Mouse (Mus musculus) Patski (cell line): ENCODE results near the gene Tefm. TPM values are rescaled to one million over a fixed set of nuclear protein-coding genes. Genes with fewer than 3 reads are reported as not detected.

Experiments used
- ATAC-seq: fragments of 100-300 bp; one replicate; pipeline ENCODE4 v1.8.0; 2021
- CTCF ChIA-PET: fragments of 350-600 bp; sonication (Branson Sonifier 250); formaldehyde crosslinking; loops from one replicate; lab custom pipeline; 2022; ENCODE audit warnings: inconsistent platforms; lab: Charles Lee
- POLR2A ChIA-PET: fragments of 350-600 bp; sonication (Branson Sonifier 250); formaldehyde crosslinking; loops from one replicate; lab custom pipeline; 2022; ENCODE audit warnings: antibody characterized with exemption, inconsistent platforms; lab: Charles Lee
- DNase-seq: peaks from one replicate; pipeline ENCODE4 v3.0.0-alpha.2; 2011; ENCODE audit warnings: low read depth, low spot score
- H3K27me3 ChIP-seq: fragments of 371-371 bp; one replicate; pipeline ENCODE4 v1.5.1; 2021
- CTCF ChIP-seq: fragments of 100-300 bp; IDR thresholded peaks from one replicate; pipeline ENCODE4 v1.5.1; 2021
- in situ Hi-C: fragments of 300-500 bp; cut with MboI; formaldehyde crosslinking; loops from 3 replicates; pipeline ENCODE4 v1.11.1; 2018; ENCODE audit warnings: low pct_unique_long_range_greater_than_20kb, mixed read lengths
- polyA plus RNA-seq: library from polyadenylated mRNA; unstranded; gene quantifications from one replicate; pipeline ENCODE4 v1.2.3, GENCODE M21; 2021

The Tefm gene
- polyA plus RNA-seq, 1 experiment from 2014 or later, result 26.0 TPM

GRCm38 (mm10) chr11:80176911-80177895 lies 35.2 kb upstream of the Tefm start:
- H3K27me3 ChIP-seq, result no peaks in the 10 kb centered on the region
- no peak for ATAC-seq
- TF ChIP-seq CTCF, result no peak
- in situ Hi-C loops, result no loop called here
- DNase-seq, result no peak
- POLR2A ChIA-PET, result interaction anchor here (0.6 to 0.7 kb wide), 2 partner anchors 38 to 40 kb away, joined by 3 read pairs; no protein-coding TSS in a partner anchor
- CTCF ChIA-PET, result no interaction called here

DNA sequence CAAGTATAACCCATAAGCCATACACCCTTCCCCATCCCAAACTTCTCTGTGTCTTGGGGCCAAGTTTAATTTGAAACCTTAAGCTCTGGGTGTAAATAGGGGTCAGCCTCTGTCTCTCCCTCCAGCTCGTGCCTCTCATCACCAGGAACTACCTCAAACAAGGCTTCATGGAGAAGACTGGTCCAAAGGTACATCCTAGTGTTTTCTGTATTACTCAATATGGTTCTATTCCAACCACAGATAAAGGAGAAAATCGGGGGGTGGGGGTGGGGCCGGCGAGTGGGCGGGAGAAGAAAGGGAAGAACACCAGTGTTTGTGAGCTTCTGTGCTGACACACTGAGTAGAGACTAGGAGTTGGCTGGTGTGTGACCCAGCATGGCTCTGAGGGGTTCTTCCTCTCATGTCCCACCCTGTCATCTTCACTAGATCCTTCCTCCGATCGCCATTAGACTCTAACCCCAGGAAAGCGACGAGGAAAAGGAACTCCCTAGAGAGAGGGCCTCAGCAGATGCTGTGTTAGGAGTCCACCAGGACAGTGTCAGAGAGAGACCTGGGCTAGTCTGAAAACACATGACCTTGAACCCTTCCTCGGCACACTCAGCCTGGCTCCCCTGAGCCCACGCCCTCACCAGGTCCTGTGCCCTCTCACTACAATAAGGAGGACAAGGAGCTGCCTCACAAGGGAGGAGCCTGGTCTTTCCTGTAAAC lies 32.1 kb upstream of the Tefm start:
- ATAC-seq (no peak), DNase-seq (no peak)
- TF ChIP-seq CTCF, result no peak
- ChIA-PET CTCF (interaction anchor here (1.8 kb wide), 1 partner anchor 47 kb away, joined by 3 read pairs; no protein-coding TSS in a partner anchor), POLR2A (no interaction called here)
- H3K27me3 ChIP-seq, result no peaks in the 10 kb centered on the region
- in situ Hi-C loops, result no loop called here

- no peak for TF ChIP-seq CTCF
- CTCF ChIA-PET, result no interaction called here
- no peak for DNase-seq
- ATAC-seq, result no peak
- no peaks in the 10 kb centered on the region for H3K27me3 ChIP-seq
- in situ Hi-C loops, result no loop called here
- POLR2A ChIA-PET, result no interaction called here
Measured at GRCm38 (mm10) chr11:80171884-80172283, 29.9 kb upstream of the Tefm start.

GRCm38 (mm10) chr11:80170351-80170750 lies 28.4 kb upstream of the Tefm start:
- DNase-seq (no peak), ATAC-seq (no peak)
- ChIA-PET POLR2A (interaction anchor here (0.6 kb wide), 1 partner anchor 503 kb away, joined by 6 read pairs; no protein-coding TSS in a partner anchor), CTCF (no interaction called here)
- H3K27me3 ChIP-seq, result no peaks in the 10 kb centered on the region
- no peak for TF ChIP-seq CTCF
- in situ Hi-C loops, result no loop called here

GRCm38 (mm10) chr11:80169629-80170028 lies 27.7 kb upstream of the Tefm start:
- CTCF ChIA-PET, result no interaction called here
- in situ Hi-C loops, result no loop called here
- H3K27me3 ChIP-seq, result no peaks in the 10 kb centered on the region
- DNase-seq (no peak), ATAC-seq (no peak)
- POLR2A ChIA-PET, result no interaction called here
- TF ChIP-seq CTCF, result no peak

DNA sequence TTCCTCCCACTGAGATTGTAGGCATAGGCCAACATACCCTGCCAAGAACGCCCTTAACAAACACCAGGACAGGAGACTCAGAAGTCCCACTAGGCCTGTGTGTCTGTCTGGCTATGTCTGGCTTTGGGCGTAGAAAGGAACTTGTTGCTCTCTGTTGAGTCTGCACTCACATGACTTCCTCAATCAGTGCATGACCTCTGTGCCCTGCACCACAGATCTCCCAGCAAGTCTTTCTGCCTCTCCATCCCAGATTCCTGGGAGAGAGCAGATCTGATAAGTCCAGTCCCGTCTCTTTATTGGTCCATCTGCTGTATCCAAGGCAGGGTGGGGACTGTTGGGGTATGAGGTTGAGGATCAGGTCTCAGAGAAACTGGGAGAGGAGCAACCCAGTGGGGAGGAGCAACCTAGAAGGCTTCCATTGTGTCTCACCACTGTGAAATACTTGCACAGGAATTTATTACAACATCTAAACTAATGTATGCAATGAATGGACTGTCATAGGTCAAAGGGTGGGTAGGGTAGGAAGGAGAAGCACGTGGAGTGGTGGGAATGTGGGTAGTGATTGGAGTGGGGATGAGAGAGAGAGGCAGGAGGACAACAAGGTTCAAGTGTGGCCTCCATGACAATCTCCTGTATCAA lies 26.8 kb upstream of the Tefm start:
- ChIA-PET POLR2A (no interaction called here), CTCF (no interaction called here)
- no peaks in the 10 kb centered on the region for H3K27me3 ChIP-seq
- ATAC-seq (no peak), DNase-seq (no peak)
- TF ChIP-seq CTCF, result no peak
- in situ Hi-C loops, result no loop called here

- POLR2A ChIA-PET, result no interaction called here
- in situ Hi-C loops, result no loop called here
- no peak for TF ChIP-seq CTCF
- DNase-seq (no peak), ATAC-seq (no peak)
- CTCF ChIA-PET, result no interaction called here
- no peaks in the 10 kb centered on the region for H3K27me3 ChIP-seq
Measured at GRCm38 (mm10) chr11:80168121-80168520, 26.1 kb upstream of the Tefm start.

- CTCF ChIA-PET, result no interaction called here
- POLR2A ChIA-PET, result interaction anchor here (1.1 kb wide), 1 partner anchor 21 kb away, joined by 3 read pairs; no protein-coding TSS in a partner anchor
- no peak for DNase-seq
- no peaks in the 10 kb centered on the region for H3K27me3 ChIP-seq
- ATAC-seq, result no peak
- in situ Hi-C loops, result no loop called here
- TF ChIP-seq CTCF, result no peak
Measured at GRCm38 (mm10) chr11:80164224-80164623, 22.2 kb upstream of the Tefm start.

DNA sequence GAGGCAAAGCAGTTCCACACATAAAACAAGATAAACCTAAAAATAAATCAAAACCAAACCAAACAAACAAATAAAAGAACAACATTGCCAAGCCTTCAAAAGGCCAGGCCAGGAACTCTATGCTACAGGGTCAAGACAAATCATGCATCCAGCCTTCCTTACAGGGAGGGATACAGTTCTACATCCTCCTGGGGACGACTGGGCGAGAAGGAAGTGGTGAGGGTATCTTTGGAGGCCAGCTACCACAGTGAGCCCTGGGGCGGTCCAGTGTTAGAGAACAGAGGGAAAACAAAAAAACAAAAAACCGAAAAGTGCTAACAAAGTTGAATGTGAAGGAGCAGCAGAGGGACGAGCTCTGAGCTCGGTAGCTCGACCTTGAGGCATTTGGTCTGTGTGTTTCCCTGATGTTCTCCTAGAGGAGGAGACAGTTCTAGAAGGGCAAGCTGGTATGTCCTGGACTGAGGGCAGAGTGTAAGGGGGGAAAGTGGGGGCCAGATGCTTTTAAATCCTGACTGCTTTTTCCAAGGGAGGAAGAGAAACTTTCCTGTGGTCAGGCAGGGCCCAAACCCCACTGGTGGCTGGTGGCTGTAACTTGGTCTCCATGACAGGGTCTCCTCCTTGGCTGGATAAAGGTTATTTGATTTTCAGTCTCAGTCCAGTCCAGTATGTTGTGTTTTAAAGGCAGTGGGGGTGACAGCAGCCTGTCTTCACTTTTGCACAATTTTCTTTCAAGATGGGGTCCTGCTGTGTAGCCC lies 21.6 kb upstream of the Tefm start:
- no peak for ATAC-seq
- in situ Hi-C loops, result no loop called here
- DNase-seq, result no peak
- H3K27me3 ChIP-seq, result no peaks in the 10 kb centered on the region
- ChIA-PET POLR2A (interaction anchor here (1.1 kb wide), 1 partner anchor 21 kb away, joined by 3 read pairs; no protein-coding TSS in a partner anchor), CTCF (no interaction called here)
- no peak for TF ChIP-seq CTCF

- DNase-seq (no peak), ATAC-seq (no peak)
- no peak for TF ChIP-seq CTCF
- in situ Hi-C loops, result no loop called here
- H3K27me3 ChIP-seq, result no peaks in the 10 kb centered on the region
- POLR2A ChIA-PET, result no interaction called here
- CTCF ChIA-PET, result no interaction called here
Measured at GRCm38 (mm10) chr11:80161041-80161440, 19.1 kb upstream of the Tefm start.
